In genomic region chr9:66558971-66559370, GRCm38 (mm10) we compare ENCODE assay signal across 20 mouse cellular contexts. TPM values are rescaled to one million over a fixed set of nuclear protein-coding genes. Genes with fewer than 3 reads are reported as not detected.
DNase-seq lines count a peak whose midpoint lies in the region; ATAC-seq and TF ChIP-seq lines count a peak whose summit lies in the region.
"Had no signal": no experiment of that assay in that cellular context is flagged by ENCODE, and none has a peak within 500 bp of the region (broad histone marks: within the 10 kb centered on the region; RNA-seq: fewer than 3 reads in every experiment).

No protein-coding gene starts in this region.

- TF ChIP-seq EP300 in stomach, postnatal 0 days (optimal IDR thresholded peaks at IDR 0.05) = no peak

- peaks cover 15% of the 10 kb centered on the region for H3K4me1 ChIP-seq in hindbrain, embryonic 13.5 days (replicated peaks)
- peaks cover 3% of the 10 kb centered on the region for H3K4me1 ChIP-seq in hindbrain, embryonic 16.5 days (ENCODE audit: control insufficient read depth, insufficient read depth, low read depth, low read length)
- no peaks in the 10 kb centered on the region for H3K4me1 ChIP-seq in stomach, embryonic 14.5 days (ENCODE audit: control insufficient read depth, insufficient read depth, low read length)
- H3K4me1 ChIP-seq in stomach, postnatal 0 days (replicated peaks; ENCODE audit: control insufficient read depth, insufficient read depth) = no peaks in the 10 kb centered on the region
- H3K4me1 ChIP-seq: forebrain, embryonic 10.5 days; limb, embryonic 10.5 days had no signal

- H3K9me3 ChIP-seq in hindbrain, embryonic 13.5 days = no peaks in the 10 kb centered on the region
- H3K9me3 ChIP-seq in hindbrain, embryonic 16.5 days (ENCODE audit: control insufficient read depth, low read length) = no peaks in the 10 kb centered on the region
- no peaks in the 10 kb centered on the region for H3K9me3 ChIP-seq in stomach, embryonic 14.5 days (ENCODE audit: control insufficient read depth, low read depth, low read length)
- H3K9me3 ChIP-seq in stomach, postnatal 0 days (ENCODE audit: control insufficient read depth, low read length) = no peaks in the 10 kb centered on the region
- H3K9me3 ChIP-seq: forebrain, embryonic 10.5 days; G1E; limb, embryonic 10.5 days; liver, embryonic 13.5 days; megakaryocyte, embryonic 14.5 days had no signal

- H3K4me2 ChIP-seq in hindbrain, embryonic 13.5 days = no peak overlapping the region
- no peak overlapping the region for H3K4me2 ChIP-seq in hindbrain, embryonic 16.5 days (ENCODE audit: low read length)
- H3K4me2 ChIP-seq in stomach, embryonic 14.5 days (replicated peaks; ENCODE audit: low read depth, low read length) = no peak overlapping the region
- no peak overlapping the region for H3K4me2 ChIP-seq in stomach, postnatal 0 days (replicated peaks; ENCODE audit: low read depth)
- H3K4me2 ChIP-seq: liver, embryonic 13.5 days had no signal

- WGBS in hindbrain, embryonic 13.5 days = 100% methylated on average over 4 of the region's 4 CpGs
- 94% methylated on average over 4 of the region's 4 CpGs for WGBS in hindbrain, embryonic 16.5 days
- 99% methylated on average over 4 of the region's 4 CpGs for WGBS in stomach, embryonic 14.5 days
- 99% methylated on average over 4 of the region's 4 CpGs for WGBS in stomach, postnatal 0 days

- no peak for ATAC-seq in hindbrain, embryonic 13.5 days (ENCODE audit: low FRiP score)
- no peak for ATAC-seq in hindbrain, embryonic 16.5 days
- no peak for ATAC-seq in stomach, embryonic 14.5 days (ENCODE audit: insufficient number of reproducible peaks, insufficient read depth, low FRiP score, low read depth)
- no peak for ATAC-seq in stomach, postnatal 0 days (ENCODE audit: low FRiP score, low TSS enrichment)
- ATAC-seq: CD4-positive, CD25-positive, alpha-beta regulatory T cell, adult 4 months; hindbrain, postnatal 0 days; midbrain, embryonic 16.5 days had no signal

- no peak overlapping the region for H3K9ac ChIP-seq in hindbrain, embryonic 13.5 days
- no peak overlapping the region for H3K9ac ChIP-seq in hindbrain, embryonic 16.5 days (ENCODE audit: low read depth, low read length)
- H3K9ac ChIP-seq in stomach, embryonic 14.5 days (replicated peaks; ENCODE audit: low read depth, low read length) = no peak overlapping the region
- no peak overlapping the region for H3K9ac ChIP-seq in stomach, postnatal 0 days (ENCODE audit: low read length)
- H3K9ac ChIP-seq: liver, embryonic 13.5 days had no signal

- DNase-seq in gastrocnemius, adult 2 months = no peak
- no peak for DNase-seq in gastrocnemius, adult 18-20 months (ENCODE audit: low spot score)
- no peak for DNase-seq in stomach, postnatal 0 days (ENCODE audit: low spot score)
- DNase-seq in cerebellum, adult 9-11 months = no peak
- no peak for DNase-seq in right cerebral cortex, adult 2 months (ENCODE audit: low spot score in 2 of 2)
- DNase-seq: cerebellum, adult 9-10 months; gastrocnemius, postnatal 14 days; liver, embryonic 13.5 days; lung, postnatal 10 days had no signal

- H3K4me3 ChIP-seq in gastrocnemius, adult 2 months = no peak overlapping the region
- no peak overlapping the region for H3K4me3 ChIP-seq in hindbrain, embryonic 13.5 days
- H3K4me3 ChIP-seq in hindbrain, embryonic 16.5 days (ENCODE audit: low read length) = no peak overlapping the region
- no peak overlapping the region for H3K4me3 ChIP-seq in stomach, embryonic 14.5 days (ENCODE audit: low read depth, low read length)
- H3K4me3 ChIP-seq in stomach, postnatal 0 days (ENCODE audit: low read depth, low read length) = no peak overlapping the region
- H3K4me3 ChIP-seq: forebrain, embryonic 10.5 days; layer of hippocampus, adult 2 months; limb, embryonic 10.5 days; liver, embryonic 13.5 days had no signal

- H3K36me3 ChIP-seq in hindbrain, embryonic 13.5 days = peaks cover 6% of the 10 kb centered on the region; the same call in 1 of the 2 replicates
- H3K36me3 ChIP-seq in hindbrain, embryonic 16.5 days (ENCODE audit: control insufficient read depth, insufficient read depth, low read length) = no peaks in the 10 kb centered on the region
- H3K36me3 ChIP-seq in stomach, embryonic 14.5 days (ENCODE audit: control insufficient read depth, insufficient read depth, low read length) = no peaks in the 10 kb centered on the region
- no peaks in the 10 kb centered on the region for H3K36me3 ChIP-seq in stomach, postnatal 0 days (ENCODE audit: control insufficient read depth, insufficient read depth, low read length)
- H3K36me3 ChIP-seq: liver, embryonic 13.5 days had no signal

- no peaks in the 10 kb centered on the region for H3K27me3 ChIP-seq in hindbrain, embryonic 13.5 days
- no peaks in the 10 kb centered on the region for H3K27me3 ChIP-seq in hindbrain, embryonic 16.5 days (replicated peaks; ENCODE audit: control insufficient read depth, insufficient read depth, low read length)
- no peaks in the 10 kb centered on the region for H3K27me3 ChIP-seq in stomach, embryonic 14.5 days (ENCODE audit: control insufficient read depth, insufficient read depth, low read length)
- H3K27me3 ChIP-seq in stomach, postnatal 0 days (ENCODE audit: control insufficient read depth, insufficient read depth, low read length) = no peaks in the 10 kb centered on the region
- H3K27me3 ChIP-seq: liver, embryonic 13.5 days; megakaryocyte, embryonic 14.5 days had no signal

- no peak for TF ChIP-seq CTCF in gastrocnemius, adult 2 months (IDR thresholded peaks at IDR 0.05)
- TF ChIP-seq CTCF in stomach, postnatal 0 days (IDR thresholded peaks at IDR 0.05; ENCODE audit: low read depth) = no peak

- intact Hi-C loops in gastrocnemius, adult 2 months (cut with DNase I) = no loop called here

- peak overlapping the region; percentile 0; the same call in 1 of the 2 replicates for H3K27ac ChIP-seq in gastrocnemius, adult 2 months
- H3K27ac ChIP-seq in hindbrain, embryonic 13.5 days = 0 out of 2 replicates have a peak overlapping the region, but pooled peaks have one; percentile 40
- H3K27ac ChIP-seq in hindbrain, embryonic 16.5 days (ENCODE audit: low read depth, low read length) = no peak overlapping the region
- peak overlapping the region; percentile 59; the same call in 1 of the 2 replicates for H3K27ac ChIP-seq in stomach, embryonic 14.5 days (ENCODE audit: low read length)
- no peak overlapping the region for H3K27ac ChIP-seq in stomach, postnatal 0 days (replicated peaks)
- H3K27ac ChIP-seq: forebrain, embryonic 10.5 days; hindbrain, postnatal 0 days; layer of hippocampus, adult 2 months; limb, embryonic 10.5 days; liver, embryonic 13.5 days had no signal

RNA-seq across cellular contexts. Expression of gene Usp3, which starts 34.0 kb away (rescaled TPM):
- total RNA-seq in gastrocnemius, adult 2 months (2021) = 10 to 100 TPM; 15.0 to 17.1 TPM
- 10 to 100 TPM; 10.1 to 11.0 TPM for total RNA-seq in gastrocnemius, adult 18-20 months (2021)
- polyA plus RNA-seq in hindbrain, embryonic 13.5 days (2015; fragmentation: Nextera tagmentation; extraction: Ambion mirVana) = 89.8 and 94.3 TPM in 2 replicates
- 50.6 and 50.9 TPM in 2 replicates for polyA plus RNA-seq in hindbrain, embryonic 16.5 days (2015; fragmentation: Nextera tagmentation; extraction: Ambion mirVana)
- 74.3 and 81.4 TPM in 2 replicates for polyA plus RNA-seq in stomach, embryonic 14.5 days (2014; fragmentation: Nextera tagmentation; extraction: Ambion mirVana)
- polyA plus RNA-seq in stomach, postnatal 0 days (2015; fragmentation: Nextera tagmentation; extraction: Ambion mirVana) = 42.2 and 49.2 TPM in 2 replicates

RNA-seq across cellular contexts. Expression of gene Fbxl22, which starts 44.6 kb away (rescaled TPM):
- total RNA-seq in gastrocnemius, adult 2 months (2021) = 1 to 10 TPM; 1.7 to 3.1 TPM
- total RNA-seq in gastrocnemius, adult 18-20 months (2021) = 1 to 10 TPM; 2.2 to 2.4 TPM
- 2.0 and 2.2 TPM in 2 replicates for polyA plus RNA-seq in hindbrain, embryonic 13.5 days (2015; fragmentation: Nextera tagmentation; extraction: Ambion mirVana)
- 0.89 and 1.2 TPM in 2 replicates for polyA plus RNA-seq in hindbrain, embryonic 16.5 days (2015; fragmentation: Nextera tagmentation; extraction: Ambion mirVana)
- polyA plus RNA-seq in stomach, embryonic 14.5 days (2014; fragmentation: Nextera tagmentation; extraction: Ambion mirVana) = 20.7 and 21.5 TPM in 2 replicates
- polyA plus RNA-seq in stomach, postnatal 0 days (2015; fragmentation: Nextera tagmentation; extraction: Ambion mirVana) = 30.8 and 33.8 TPM in 2 replicates

Comparison
In these comparisons a context has a peak if more than half of its experiments do, and no peak if none do; other contexts are left out.
1. H3K27ac ChIP-seq: peak in gastrocnemius, adult 2 months (single experiment), hindbrain, embryonic 13.5 days (single experiment) and stomach, embryonic 14.5 days (single experiment); none in hindbrain, embryonic 16.5 days (single experiment) and stomach, postnatal 0 days (single experiment).